Mouse (Mus musculus): Measurements from ENCODE around the gene Klhl9. TPM values are rescaled to one million over a fixed set of nuclear protein-coding genes. Genes with fewer than 3 reads are reported as not detected.
"Not testable (repeated sequence)": the region's sequence is repeated elsewhere in the genome, so short reads cannot be mapped to it uniquely, and the experiment has no call there.

The Klhl9 gene
- polyA plus RNA-seq (2012; rRNA removed) = 8.4 and 11.4 TPM in 2 replicates

GRCm38 (mm10) chr4:88721791-88722721, at the start of gene Klhl9, which contains the start of gene Gm26566:
Klhl9 (minus strand) TSS chr4:88722465.
Gm26566 (plus strand) TSS chr4:88721805.
- Histone ChIP-seq H3K27me3 (ENCODE audit: control insufficient read depth, insufficient read depth, low read length) (no peaks in the 10 kb centered on the region), H3K4me3 (ENCODE audit: extremely low read depth, insufficient read depth, insufficient read length) (peak within 1 kb of the TSS; percentile 94), H3K36me3 (ENCODE audit: control insufficient read depth, insufficient read depth, low read length) (peaks cover 2% of the 10 kb centered on the region; the same call in 1 of the 2 replicates), H3K4me1 (ENCODE audit: control insufficient read depth, insufficient read depth, insufficient read length) (peaks cover 10% of the 10 kb centered on the region), H3K27ac (ENCODE audit: insufficient read depth, low read length) (peak within 1 kb of the TSS; percentile 94)
- WGBS = under 1% methylated on average over 81 of the region's 82 CpGs
- peak; percentile 59 to 79 for DNase-seq (ENCODE audit: low read depth in 1 of 2, low spot score in 2 of 2)
- TF ChIP-seq POLR2A (IDR thresholded peaks at IDR 0.05; ENCODE audit: low read depth, low read length) (peak; percentile 71), CTCF (IDR thresholded peaks at IDR 0.05; ENCODE audit: extremely low read depth, insufficient read depth, insufficient read length, insufficient replicate concordance) (no peak)

GRCm38 (mm10) chr4:88763384-88764018, 41.2 kb upstream of the Klhl9 start:
- H3K36me3 ChIP-seq (ENCODE audit: control insufficient read depth, insufficient read depth, low read length); H3K27ac ChIP-seq (ENCODE audit: insufficient read depth, low read length); H3K4me1 ChIP-seq (ENCODE audit: control insufficient read depth, insufficient read depth, insufficient read length); H3K27me3 ChIP-seq (ENCODE audit: control insufficient read depth, insufficient read depth, low read length): not testable (repeated sequence)
- DNase-seq (ENCODE audit: low read depth in 1 of 2, low spot score in 2 of 2) = peak in 1 of 2 experiments; percentile 32
- whole genome bisulfite sequencing = 2% methylated on average over 32 of the region's 42 CpGs
- H3K4me3 ChIP-seq (ENCODE audit: extremely low read depth, insufficient read depth, insufficient read length) = peak overlapping the region; percentile 51

GRCm38 (mm10) chr4:88762341-88762740, 40.1 kb upstream of the Klhl9 start:
- not testable (repeated sequence) for H3K4me3 ChIP-seq (ENCODE audit: extremely low read depth, insufficient read depth, insufficient read length); H3K4me1 ChIP-seq (ENCODE audit: control insufficient read depth, insufficient read depth, insufficient read length); H3K36me3 ChIP-seq (ENCODE audit: control insufficient read depth, insufficient read depth, low read length); DNase-seq (ENCODE audit: low read depth in 1 of 2, low spot score in 2 of 2); H3K27me3 ChIP-seq (ENCODE audit: control insufficient read depth, insufficient read depth, low read length); H3K27ac ChIP-seq (ENCODE audit: insufficient read depth, low read length)
- 60% methylated on average over 9 of the region's 9 CpGs for WGBS

GRCm38 (mm10) chr4:88761776-88762175, 39.5 kb upstream of the Klhl9 start:
- H3K4me1 ChIP-seq (ENCODE audit: control insufficient read depth, insufficient read depth, insufficient read length); H3K27ac ChIP-seq (ENCODE audit: insufficient read depth, low read length); H3K4me3 ChIP-seq (ENCODE audit: extremely low read depth, insufficient read depth, insufficient read length); H3K36me3 ChIP-seq (ENCODE audit: control insufficient read depth, insufficient read depth, low read length); H3K27me3 ChIP-seq (ENCODE audit: control insufficient read depth, insufficient read depth, low read length): not testable (repeated sequence)
- 73% methylated on average over 6 of the region's 8 CpGs for WGBS
- peak in 1 of 2 experiments; percentile 69 for DNase-seq (ENCODE audit: low read depth in 1 of 2, low spot score in 2 of 2)

GRCm38 (mm10) chr4:88760431-88760830, 38.2 kb upstream of the Klhl9 start:
- peak; percentile 50 to 52 for DNase-seq (ENCODE audit: low read depth in 1 of 2, low spot score in 2 of 2)
- WGBS = under 1% methylated on average over 26 of the region's 28 CpGs
- H3K36me3 ChIP-seq (ENCODE audit: control insufficient read depth, insufficient read depth, low read length); H3K27me3 ChIP-seq (ENCODE audit: control insufficient read depth, insufficient read depth, low read length); H3K4me1 ChIP-seq (ENCODE audit: control insufficient read depth, insufficient read depth, insufficient read length): not testable (repeated sequence)
- H3K4me3 ChIP-seq (ENCODE audit: extremely low read depth, insufficient read depth, insufficient read length) = peak overlapping the region; percentile 61
- peak overlapping the region; percentile 50; the same call in 1 of the 2 replicates for H3K27ac ChIP-seq (ENCODE audit: insufficient read depth, low read length)

- Histone ChIP-seq H3K27ac (ENCODE audit: insufficient read depth, low read length) (peak within 1 kb of the TSS; percentile 50; the same call in 1 of the 2 replicates), H3K4me3 (ENCODE audit: extremely low read depth, insufficient read depth, insufficient read length) (peak within 1 kb of the TSS; percentile 61)
- not testable (repeated sequence) for H3K36me3 ChIP-seq (ENCODE audit: control insufficient read depth, insufficient read depth, low read length); H3K4me1 ChIP-seq (ENCODE audit: control insufficient read depth, insufficient read depth, insufficient read length); H3K27me3 ChIP-seq (ENCODE audit: control insufficient read depth, insufficient read depth, low read length)
- peak in 1 of 2 experiments; percentile 26 for DNase-seq (ENCODE audit: low read depth in 1 of 2, low spot score in 2 of 2)
- WGBS = 19% methylated on average over 11 of the region's 14 CpGs
Observed at GRCm38 (mm10) chr4:88759610-88760268, 37.5 kb upstream of the Klhl9 start, which contains the start of gene Gm13283. Gm13283 (plus strand) TSS chr4:88760119.

- not testable (repeated sequence) for DNase-seq (ENCODE audit: low read depth in 1 of 2, low spot score in 2 of 2); H3K36me3 ChIP-seq (ENCODE audit: control insufficient read depth, insufficient read depth, low read length); H3K4me1 ChIP-seq (ENCODE audit: control insufficient read depth, insufficient read depth, insufficient read length); H3K27ac ChIP-seq (ENCODE audit: insufficient read depth, low read length); H3K4me3 ChIP-seq (ENCODE audit: extremely low read depth, insufficient read depth, insufficient read length); H3K27me3 ChIP-seq (ENCODE audit: control insufficient read depth, insufficient read depth, low read length)
- 90% methylated on average over 9 of the region's 9 CpGs for WGBS
Observed at GRCm38 (mm10) chr4:88758751-88759150, 36.5 kb upstream of the Klhl9 start.
